Mouse (Mus musculus) intestine, embryonic 16.5 days (tissue): Measurements from ENCODE around the gene Foxi3. TPM values are rescaled to one million over a fixed set of nuclear protein-coding genes. Genes with fewer than 3 reads are reported as not detected.

Source experiments
- ATAC-seq: fragments of 200-750 bp; cut with Nextera tagmentation; 2 replicates; pipeline ENCODE4 v1.8.0; 2017; ENCODE audit warnings: moderate TSS enrichment, moderate library complexity
- H3K27ac ChIP-seq: fragments of 300-500 bp; sonication (generic); 2 replicates; pipeline ENCODE4 v1.5.1; 2014; ENCODE audit warnings: mild to moderate bottlenecking, low read length
- H3K27me3 ChIP-seq: fragments of 300-500 bp; sonication (generic); replicated peaks from 2 replicates; pipeline ENCODE4 v1.6.1; 2014; ENCODE audit warnings: low read length, control low read depth, mixed read lengths; ENCODE audit not compliant: control insufficient read depth, insufficient read depth
- H3K36me3 ChIP-seq: fragments of 300-500 bp; sonication (generic); 2 replicates; pipeline ENCODE4 v1.6.1; 2014; ENCODE audit warnings: low read length, control low read depth; ENCODE audit not compliant: control insufficient read depth, insufficient read depth
- H3K4me1 ChIP-seq: fragments of 300-500 bp; sonication (generic); 2 replicates; pipeline ENCODE4 v1.6.1; 2014; ENCODE audit warnings: low read length, control low read depth, mixed read lengths; ENCODE audit not compliant: control insufficient read depth, insufficient read depth
- H3K4me2 ChIP-seq: fragments of 300-500 bp; sonication (generic); 2 replicates; pipeline ENCODE4 v1.6.1; 2014; ENCODE audit warnings: low read depth, low read length, control low read depth
- H3K4me3 ChIP-seq: fragments of 300-500 bp; sonication (generic); 2 replicates; pipeline ENCODE4 v1.5.1; 2014; ENCODE audit warnings: mild to moderate bottlenecking, low read length
- H3K9ac ChIP-seq: fragments of 300-500 bp; sonication (generic); 2 replicates; pipeline ENCODE4 v1.6.1; 2014; ENCODE audit warnings: low read depth, low read length
- H3K9me3 ChIP-seq: fragments of 300-500 bp; sonication (generic); 2 replicates; pipeline ENCODE4 v1.6.1; 2016; ENCODE audit warnings: low read length, control low read depth; ENCODE audit not compliant: control insufficient read depth
- WGBS: fragments of 180-500 bp; shearing (Covaris S2); extraction: QIAGEN DNeasy Blood & Tissue Kit; methylation state at CpG from one replicate; pipeline ENCODE4 v1.1.7; 2014; 5-methylcytosine and 5-hydroxymethylcytosine counted together
- polyA plus RNA-seq: library from polyadenylated mRNA; unstranded; fragments of >200 nt; fragmentation: Nextera tagmentation; extraction: Ambion mirVana; gene quantifications from 2 replicates; pipeline ENCODE4 v1.2.1, GENCODE M21; 2015

Gene Foxi3
- not detected in 2 replicates for polyA plus RNA-seq

DNA sequence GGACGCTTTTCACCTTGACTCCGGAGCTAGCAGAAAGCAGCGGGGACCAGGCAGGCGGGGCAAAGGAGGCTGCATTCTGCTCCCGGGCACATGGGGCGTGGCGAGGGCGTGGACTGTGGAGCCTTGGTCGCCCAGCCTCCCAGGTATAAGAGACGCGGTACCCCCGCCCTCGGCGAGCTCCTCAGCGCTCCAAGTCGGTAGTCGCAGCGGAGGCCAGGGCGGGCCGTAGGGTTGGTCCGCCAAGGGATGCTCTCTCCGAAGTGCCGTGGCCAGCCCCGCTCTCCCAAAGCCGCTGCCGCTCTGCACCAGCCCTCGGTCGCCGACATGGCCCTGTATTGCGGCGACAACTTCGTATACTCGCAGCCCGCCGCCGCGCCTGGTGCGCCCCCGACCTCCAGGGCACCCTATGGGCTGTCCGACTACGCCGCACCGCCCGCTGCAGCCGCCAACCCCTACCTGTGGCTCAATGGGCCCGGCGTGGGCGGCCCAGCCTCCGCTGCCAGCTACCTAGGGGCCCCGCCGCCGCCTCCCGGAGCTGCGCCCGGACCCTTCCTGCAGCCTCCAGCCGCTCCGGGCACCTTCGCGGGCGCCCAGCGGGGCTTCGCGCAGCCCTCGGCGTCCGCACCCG lies at the start of gene Foxi3:
TSS of gene Foxi3 (plus strand) at position 247 of the 628 bp plus-strand sequence.
- ATAC-seq: peak; percentile 90
- peaks cover 53% of the 10 kb centered on the region for H3K27me3 ChIP-seq
- peaks cover 9% of the 10 kb centered on the region for H3K4me1 ChIP-seq
- no peaks in the 10 kb centered on the region for H3K9me3 ChIP-seq
- H3K36me3 ChIP-seq: no peaks in the 10 kb centered on the region
- peak within 1 kb of the TSS; percentile 87 for H3K4me2 ChIP-seq
- peak within 1 kb of the TSS; percentile 51 for H3K4me3 ChIP-seq
- no peak within 1 kb of the TSS for H3K27ac ChIP-seq
- H3K9ac ChIP-seq: 0 out of 2 replicates have a peak within 1 kb of the TSS, but pooled peaks have one; percentile 29
- WGBS: under 1% methylated on average over 54 of the region's 67 CpGs

- no peak overlapping the region for H3K9ac ChIP-seq
- H3K4me2 ChIP-seq: no peak overlapping the region
- ATAC-seq: no peak
- no peaks in the 10 kb centered on the region for H3K27me3 ChIP-seq
- H3K27ac ChIP-seq: no peak overlapping the region
- no peaks in the 10 kb centered on the region for H3K9me3 ChIP-seq
- peaks cover 9% of the 10 kb centered on the region; the same call in 1 of the 2 replicates for H3K4me1 ChIP-seq
- H3K4me3 ChIP-seq: no peak overlapping the region
- WGBS: 91% methylated on average over 7 of the region's 7 CpGs
- no peaks in the 10 kb centered on the region for H3K36me3 ChIP-seq
Observed at GRCm38 (mm10) chr6:70909572-70909971, 46.8 kb upstream of the Foxi3 start.

GRCm38 (mm10) chr6:70910285-70910684 lies 46.0 kb upstream of the Foxi3 start:
- Histone ChIP-seq H3K4me1 (peaks cover 9% of the 10 kb centered on the region; the same call in 1 of the 2 replicates), H3K27me3 (no peaks in the 10 kb centered on the region), H3K4me3 (no peak overlapping the region), H3K9ac (no peak overlapping the region), H3K9me3 (no peaks in the 10 kb centered on the region), H3K4me2 (no peak overlapping the region), H3K36me3 (no peaks in the 10 kb centered on the region), H3K27ac (no peak overlapping the region)
- WGBS: 66% methylated on average over 4 of the region's 4 CpGs
- ATAC-seq: no peak

DNA sequence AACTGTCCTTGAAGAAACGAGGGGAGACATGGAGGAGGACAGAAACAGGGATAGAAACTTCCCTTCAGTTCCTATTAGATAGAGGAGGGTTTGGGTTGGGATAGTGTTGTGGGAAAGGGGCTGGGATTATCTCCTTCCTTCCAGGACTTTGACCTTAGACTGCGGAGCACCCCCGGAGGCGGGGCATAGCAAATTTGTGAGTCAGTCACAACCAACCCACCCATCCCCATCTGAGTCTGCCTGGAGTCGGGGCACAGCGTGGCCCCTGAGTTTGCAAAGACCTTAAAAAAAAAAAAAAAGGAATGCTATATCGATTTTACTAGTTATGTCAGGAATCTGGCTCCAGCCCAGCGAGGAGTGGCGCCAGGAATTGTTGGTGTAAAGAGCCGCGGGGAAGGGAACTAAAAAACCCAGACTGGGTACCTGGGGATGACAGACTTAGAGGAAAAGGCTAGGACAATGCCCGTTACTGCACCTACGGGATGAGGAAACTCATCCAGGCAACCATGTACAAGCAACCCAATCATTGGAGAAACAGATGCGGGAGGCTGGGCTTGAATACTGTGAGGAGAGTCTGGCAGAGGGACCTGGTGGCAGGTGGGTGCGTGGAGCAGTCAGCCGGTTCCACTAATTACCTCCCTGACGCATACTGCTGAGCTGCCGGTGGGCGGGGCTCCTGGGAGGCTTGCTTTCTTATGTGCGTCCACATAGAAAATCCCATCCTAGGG lies 44.5 kb upstream of the Foxi3 start:
- Histone ChIP-seq H3K4me1 (peaks cover 9% of the 10 kb centered on the region; the same call in 1 of the 2 replicates), H3K4me2 (peak overlapping the region; percentile 57), H3K27me3 (no peaks in the 10 kb centered on the region), H3K4me3 (peak overlapping the region; percentile 22; the same call in 1 of the 2 replicates), H3K9me3 (no peaks in the 10 kb centered on the region), H3K27ac (no peak overlapping the region), H3K36me3 (no peaks in the 10 kb centered on the region), H3K9ac (no peak overlapping the region)
- ATAC-seq: peak; percentile 88
- 12% methylated on average over 20 of the region's 20 CpGs for WGBS

- no peak for ATAC-seq
- no peaks in the 10 kb centered on the region for H3K36me3 ChIP-seq
- H3K9me3 ChIP-seq: no peaks in the 10 kb centered on the region
- WGBS: 63% methylated on average over 7 of the region's 7 CpGs
- H3K9ac ChIP-seq: no peak overlapping the region
- no peaks in the 10 kb centered on the region for H3K27me3 ChIP-seq
- no peak overlapping the region for H3K4me3 ChIP-seq
- H3K4me2 ChIP-seq: peak overlapping the region; percentile 57
- H3K4me1 ChIP-seq: peaks cover 9% of the 10 kb centered on the region; the same call in 1 of the 2 replicates
- no peak overlapping the region for H3K27ac ChIP-seq
Observed at GRCm38 (mm10) chr6:70912396-70912765, 44.0 kb upstream of the Foxi3 start.

GRCm38 (mm10) chr6:70918827-70919226 lies 37.5 kb upstream of the Foxi3 start, which contains the start of gene Tex37:
TSS of gene Tex37 (minus strand) at chr6:70918927.
- Histone ChIP-seq H3K27me3 (0 out of 2 replicates have a peak, but pooled peaks cover 3% of the 10 kb centered on the region), H3K9me3 (no peaks in the 10 kb centered on the region), H3K9ac (no peak within 1 kb of the TSS), H3K36me3 (no peaks in the 10 kb centered on the region), H3K4me2 (no peak within 1 kb of the TSS), H3K27ac (no peak within 1 kb of the TSS), H3K4me1 (peaks cover 6% of the 10 kb centered on the region; the same call in 1 of the 2 replicates), H3K4me3 (no peak within 1 kb of the TSS)
- 94% methylated on average over 3 of the region's 3 CpGs for WGBS
- ATAC-seq: no peak

DNA sequence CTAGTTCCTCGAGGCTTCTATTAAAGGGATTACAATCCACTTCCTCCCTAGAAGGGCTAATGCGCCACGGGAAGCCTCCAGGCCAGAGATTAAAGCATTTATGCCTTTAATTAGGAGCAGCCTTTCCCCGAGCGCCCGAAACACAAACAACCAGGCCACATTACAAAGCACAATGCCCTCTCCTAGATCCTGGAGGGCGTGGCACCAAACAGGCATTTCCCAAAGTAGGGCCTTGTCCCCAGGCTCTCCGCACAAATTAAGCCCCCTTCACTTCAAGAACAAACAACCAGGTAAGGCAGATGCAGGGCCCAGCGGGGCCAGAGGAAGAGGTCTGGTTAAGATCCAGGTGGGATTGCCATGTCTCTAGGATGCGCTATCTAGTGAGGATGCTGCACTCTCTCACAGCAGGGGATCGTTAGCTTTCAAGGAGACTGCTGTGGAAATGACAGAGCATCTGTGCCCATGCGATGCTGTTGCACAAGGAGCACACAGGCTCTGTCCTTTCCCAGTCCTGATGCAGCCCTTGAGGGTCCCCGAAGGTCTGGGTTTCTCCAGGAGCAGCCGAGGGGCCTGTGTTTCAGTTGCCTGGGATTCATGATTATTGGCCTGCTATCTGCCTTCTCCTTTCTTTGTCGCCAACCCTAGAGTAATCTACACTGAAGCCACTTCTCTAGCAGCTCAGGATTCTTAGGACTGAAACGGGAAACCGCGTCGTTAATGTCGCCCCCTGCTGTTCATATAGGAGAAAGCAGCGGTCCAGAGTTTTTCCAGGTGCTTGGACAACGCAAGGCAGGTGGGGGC lies 34.9 kb upstream of the Foxi3 start:
- H3K9me3 ChIP-seq: no peaks in the 10 kb centered on the region
- H3K36me3 ChIP-seq: no peaks in the 10 kb centered on the region
- H3K27ac ChIP-seq: no peak overlapping the region
- 0 out of 2 replicates have a peak, but pooled peaks cover 3% of the 10 kb centered on the region for H3K27me3 ChIP-seq
- 0 out of 2 replicates have a peak, but pooled peaks have one; percentile 26 for ATAC-seq
- 12% methylated on average over 22 of the region's 22 CpGs for WGBS
- H3K9ac ChIP-seq: peak overlapping the region; percentile 24; the same call in 1 of the 2 replicates
- H3K4me1 ChIP-seq: peaks cover 6% of the 10 kb centered on the region; the same call in 1 of the 2 replicates
- H3K4me2 ChIP-seq: peak overlapping the region; percentile 44
- H3K4me3 ChIP-seq: peak overlapping the region; percentile 22

DNA sequence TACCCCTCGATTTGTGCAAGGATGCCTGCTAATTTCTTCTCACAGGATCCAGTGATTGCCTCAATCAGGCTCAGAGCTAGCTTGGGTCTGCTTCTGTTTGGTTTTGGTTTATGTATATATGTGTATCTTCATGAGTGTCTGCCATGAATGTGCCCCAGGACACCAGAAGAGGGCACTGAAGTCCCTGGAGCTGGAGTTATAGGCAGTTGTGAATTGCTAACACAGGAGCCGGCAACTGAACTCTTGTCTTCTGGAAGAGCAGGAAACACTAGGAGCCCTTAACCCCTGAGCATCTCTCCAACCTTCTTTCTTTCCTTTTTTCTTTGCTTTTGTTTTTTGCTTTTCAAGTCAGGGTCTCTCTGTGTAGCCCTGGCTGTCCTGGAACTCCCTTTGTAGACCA lies 24.5 kb upstream of the Foxi3 start:
- H3K9me3 ChIP-seq: no peaks in the 10 kb centered on the region
- H3K9ac ChIP-seq: no peak overlapping the region
- no peaks in the 10 kb centered on the region for H3K4me1 ChIP-seq
- H3K27ac ChIP-seq: no peak overlapping the region
- H3K27me3 ChIP-seq: no peaks in the 10 kb centered on the region
- H3K4me2 ChIP-seq: no peak overlapping the region
- no peaks in the 10 kb centered on the region for H3K36me3 ChIP-seq
- WGBS: 83% methylated on average over 2 of the region's 2 CpGs
- no peak for ATAC-seq
- H3K4me3 ChIP-seq: no peak overlapping the region

DNA sequence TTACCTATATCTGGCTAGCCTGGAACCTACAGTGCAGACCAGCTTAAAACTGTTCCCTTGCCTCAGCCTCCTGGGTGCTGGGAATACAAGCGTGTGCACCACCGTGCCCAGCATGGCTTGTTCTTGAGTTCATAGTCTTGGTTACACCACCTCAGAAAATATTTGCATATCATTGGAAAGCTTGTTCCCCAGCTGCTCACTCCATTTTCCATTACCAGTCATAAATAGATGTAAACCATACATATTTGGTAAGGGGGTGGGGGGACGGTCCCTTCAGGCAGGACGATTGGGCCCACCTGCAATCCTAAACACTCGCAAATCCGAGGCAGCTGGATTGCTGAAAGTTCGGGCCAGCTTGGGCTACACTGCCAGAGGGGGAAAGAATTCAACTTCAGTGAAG lies 3.1 kb upstream of the Foxi3 start:
- ATAC-seq: no peak
- no peak overlapping the region for H3K4me3 ChIP-seq
- H3K27ac ChIP-seq: no peak overlapping the region
- peaks cover 9% of the 10 kb centered on the region for H3K4me1 ChIP-seq
- H3K9me3 ChIP-seq: no peaks in the 10 kb centered on the region
- peaks cover 39% of the 10 kb centered on the region for H3K27me3 ChIP-seq
- no peak overlapping the region for H3K9ac ChIP-seq
- H3K4me2 ChIP-seq: no peak overlapping the region
- no peaks in the 10 kb centered on the region for H3K36me3 ChIP-seq
- 66% methylated on average over 7 of the region's 7 CpGs for WGBS
